Mouse (Mus musculus) midbrain, embryonic 14.5 days (tissue): Measurements from ENCODE around the gene Dnaja4. TPM values are rescaled to one million over a fixed set of nuclear protein-coding genes. Genes with fewer than 3 reads are reported as not detected.

ENCODE experiments used
- ATAC-seq: fragments of 200-750 bp; cut with Nextera tagmentation; 2 replicates; pipeline ENCODE4 v1.8.0; 2017; ENCODE audit warnings: moderate number of reproducible peaks, moderate library complexity; ENCODE audit not compliant: low FRiP score, low TSS enrichment
- DNase-seq: peaks from one replicate; pipeline ENCODE4 v3.0.0-alpha.2; 2015
- H3K27ac ChIP-seq: fragments of 300-500 bp; sonication (generic); replicated peaks from 2 replicates; pipeline ENCODE4 v1.5.1; 2014; ENCODE audit warnings: mild to moderate bottlenecking, low read depth, low read length, moderate library complexity
- H3K27me3 ChIP-seq: fragments of 300-500 bp; sonication (generic); 2 replicates; pipeline ENCODE4 v1.6.1; 2014; ENCODE audit warnings: low read length, control low read depth, mixed read lengths; ENCODE audit not compliant: control insufficient read depth, insufficient read depth
- H3K36me3 ChIP-seq: fragments of 300-500 bp; sonication (generic); 2 replicates; pipeline ENCODE4 v1.6.1; 2014; ENCODE audit warnings: low read length, control low read depth; ENCODE audit not compliant: control insufficient read depth, insufficient read depth
- H3K4me1 ChIP-seq: fragments of 300-500 bp; sonication (generic); 2 replicates; pipeline ENCODE4 v1.6.1; 2014; ENCODE audit warnings: mild to moderate bottlenecking, antibody characterized with exemption, low read length, control low read depth; ENCODE audit not compliant: control insufficient read depth, insufficient read depth
- H3K4me2 ChIP-seq: fragments of 300-500 bp; sonication (generic); 2 replicates; pipeline ENCODE4 v1.6.1; 2014; ENCODE audit warnings: mild to moderate bottlenecking, low read length, moderate library complexity
- H3K4me3 ChIP-seq: fragments of 300-500 bp; sonication (generic); replicated peaks from 2 replicates; pipeline ENCODE4 v1.5.1; 2014; ENCODE audit warnings: low read depth, low read length
- H3K9ac ChIP-seq: fragments of 300-500 bp; sonication (generic); replicated peaks from 2 replicates; pipeline ENCODE4 v1.6.1; 2014; ENCODE audit warnings: mild to moderate bottlenecking, low read length, moderate library complexity
- H3K9me3 ChIP-seq: fragments of 300-500 bp; sonication (generic); 2 replicates; pipeline ENCODE4 v1.6.1; 2016; ENCODE audit warnings: low read length, control low read depth, mixed read lengths; ENCODE audit not compliant: control insufficient read depth
- WGBS: fragments of 180-500 bp; shearing (Covaris S2); extraction: QIAGEN DNeasy Blood & Tissue Kit; methylation state at CpG from one replicate; pipeline ENCODE4 v1.1.7; 2014; 5-methylcytosine and 5-hydroxymethylcytosine counted together
- polyA plus RNA-seq: library from polyadenylated mRNA; unstranded; fragments of >200 nt; fragmentation: Nextera tagmentation; extraction: Ambion mirVana; gene quantifications from 2 replicates; pipeline ENCODE4 v1.2.1, GENCODE M21; 2014

The Dnaja4 gene
- polyA plus RNA-seq, 1 experiment from 2014 or later = 5.0 TPM

- H3K9me3 ChIP-seq = no peaks in the 10 kb centered on the region
- 63% methylated on average over 1 of the region's 1 CpGs for WGBS
Observed at GRCm38 (mm10) chr9:54705561-54705960, 6.9 kb downstream of the Dnaja4 start.

GRCm38 (mm10) chr9:54707288-54707999, 8.8 kb downstream of the Dnaja4 start:
- peak; percentile 26 for DNase-seq
- H3K4me1 ChIP-seq = no peaks in the 10 kb centered on the region
- no peaks in the 10 kb centered on the region for H3K9me3 ChIP-seq
- 24% methylated on average over 8 of the region's 8 CpGs for WGBS
- no peak overlapping the region for H3K9ac ChIP-seq
- no peaks in the 10 kb centered on the region for H3K27me3 ChIP-seq
- H3K4me3 ChIP-seq = no peak overlapping the region
- H3K27ac ChIP-seq = no peak overlapping the region
- H3K36me3 ChIP-seq = peaks cover 24% of the 10 kb centered on the region
- no peak overlapping the region for H3K4me2 ChIP-seq
- ATAC-seq = no peak

More at GRCm38 (mm10) chr9:54705561-54705960, 6.9 kb downstream of the Dnaja4 start:
- DNase-seq (peak; percentile 13), ATAC-seq (no peak)
- H3K9ac ChIP-seq = no peak overlapping the region
- H3K36me3 ChIP-seq = peaks cover 9% of the 10 kb centered on the region; the same call in 1 of the 2 replicates
- H3K27me3 ChIP-seq = peaks cover 8% of the 10 kb centered on the region
- H3K4me2 ChIP-seq = no peak overlapping the region
- H3K4me1 ChIP-seq = no peaks in the 10 kb centered on the region
- no peak overlapping the region for H3K4me3 ChIP-seq
- H3K27ac ChIP-seq = no peak overlapping the region

- no peak for DNase-seq
- Histone ChIP-seq H3K9ac (no peak overlapping the region), H3K36me3 (peaks cover 24% of the 10 kb centered on the region), H3K4me1 (no peaks in the 10 kb centered on the region), H3K4me2 (no peak overlapping the region), H3K27ac (no peak overlapping the region), H3K27me3 (no peaks in the 10 kb centered on the region), H3K4me3 (no peak overlapping the region), H3K9me3 (no peaks in the 10 kb centered on the region)
- no peak for ATAC-seq
- WGBS = 92% methylated on average over 5 of the region's 5 CpGs
Observed at GRCm38 (mm10) chr9:54708085-54708484, 9.4 kb downstream of the Dnaja4 start.

- no peak for ATAC-seq
- H3K4me2 ChIP-seq = no peak overlapping the region
- no peak overlapping the region for H3K9ac ChIP-seq
- no peaks in the 10 kb centered on the region for H3K4me1 ChIP-seq
- no peak overlapping the region for H3K27ac ChIP-seq
- no peak overlapping the region for H3K4me3 ChIP-seq
- DNase-seq = no peak
- no peaks in the 10 kb centered on the region for H3K27me3 ChIP-seq
- H3K36me3 ChIP-seq = peaks cover 77% of the 10 kb centered on the region
- H3K9me3 ChIP-seq = no peaks in the 10 kb centered on the region
- WGBS = 89% methylated on average over 3 of the region's 3 CpGs
Observed at GRCm38 (mm10) chr9:54715776-54716175, 17.1 kb downstream of the Dnaja4 start.

- ATAC-seq (no peak), DNase-seq (no peak)
- Histone ChIP-seq H3K4me3 (no peak overlapping the region), H3K4me2 (no peak overlapping the region), H3K27me3 (no peaks in the 10 kb centered on the region), H3K27ac (no peak overlapping the region), H3K4me1 (no peaks in the 10 kb centered on the region), H3K9me3 (no peaks in the 10 kb centered on the region), H3K9ac (no peak overlapping the region), H3K36me3 (peaks cover 75% of the 10 kb centered on the region)
- 90% methylated on average over 3 of the region's 3 CpGs for WGBS
Observed at GRCm38 (mm10) chr9:54717527-54717926, 18.9 kb downstream of the Dnaja4 start.

- peaks cover 87% of the 10 kb centered on the region for H3K36me3 ChIP-seq
- no peak for ATAC-seq
- WGBS = 97% methylated on average over 7 of the region's 7 CpGs
Observed at GRCm38 (mm10) chr9:54722156-54722555, 23.5 kb downstream of the Dnaja4 start.

GRCm38 (mm10) chr9:54722596-54722995, 23.9 kb downstream of the Dnaja4 start:
- no peaks in the 10 kb centered on the region for H3K27me3 ChIP-seq
- ATAC-seq (no peak), DNase-seq (no peak)
- no peak overlapping the region for H3K4me2 ChIP-seq
- no peaks in the 10 kb centered on the region for H3K9me3 ChIP-seq
- no peaks in the 10 kb centered on the region for H3K4me1 ChIP-seq
- H3K9ac ChIP-seq = no peak overlapping the region
- H3K4me3 ChIP-seq = no peak overlapping the region
- no peak overlapping the region for H3K27ac ChIP-seq
- H3K36me3 ChIP-seq = peaks cover 89% of the 10 kb centered on the region
- 96% methylated on average over 4 of the region's 4 CpGs for WGBS

More at GRCm38 (mm10) chr9:54722156-54722555, 23.5 kb downstream of the Dnaja4 start:
- H3K4me2 ChIP-seq = no peak overlapping the region
- no peaks in the 10 kb centered on the region for H3K9me3 ChIP-seq
- H3K9ac ChIP-seq = no peak overlapping the region
- no peaks in the 10 kb centered on the region for H3K4me1 ChIP-seq
- no peak overlapping the region for H3K4me3 ChIP-seq
- no peak overlapping the region for H3K27ac ChIP-seq
- no peak for DNase-seq
- H3K27me3 ChIP-seq = no peaks in the 10 kb centered on the region

GRCm38 (mm10) chr9:54726315-54726714, 27.6 kb downstream of the Dnaja4 start:
- Histone ChIP-seq H3K4me1 (no peaks in the 10 kb centered on the region), H3K9me3 (no peaks in the 10 kb centered on the region), H3K27me3 (no peaks in the 10 kb centered on the region), H3K27ac (no peak overlapping the region), H3K4me2 (no peak overlapping the region), H3K9ac (no peak overlapping the region), H3K36me3 (peaks cover 87% of the 10 kb centered on the region), H3K4me3 (no peak overlapping the region)
- no peak for ATAC-seq
- DNase-seq = no peak
- WGBS = 85% methylated on average over 5 of the region's 5 CpGs

- no peak for ATAC-seq
- DNase-seq = peak; percentile 72
- WGBS = 88% methylated on average over 2 of the region's 2 CpGs
Observed at GRCm38 (mm10) chr9:54732122-54732521, 33.4 kb downstream of the Dnaja4 start.

More at GRCm38 (mm10) chr9:54732122-54732521, 33.4 kb downstream of the Dnaja4 start:
- Histone ChIP-seq H3K9me3 (no peaks in the 10 kb centered on the region), H3K4me2 (no peak overlapping the region), H3K9ac (no peak overlapping the region), H3K27ac (no peak overlapping the region), H3K4me3 (no peak overlapping the region), H3K36me3 (peaks cover 32% of the 10 kb centered on the region), H3K27me3 (no peaks in the 10 kb centered on the region), H3K4me1 (peaks cover 9% of the 10 kb centered on the region)
